ENCODE assay signal across 8 mouse cellular contexts in the genomic region with DNA sequence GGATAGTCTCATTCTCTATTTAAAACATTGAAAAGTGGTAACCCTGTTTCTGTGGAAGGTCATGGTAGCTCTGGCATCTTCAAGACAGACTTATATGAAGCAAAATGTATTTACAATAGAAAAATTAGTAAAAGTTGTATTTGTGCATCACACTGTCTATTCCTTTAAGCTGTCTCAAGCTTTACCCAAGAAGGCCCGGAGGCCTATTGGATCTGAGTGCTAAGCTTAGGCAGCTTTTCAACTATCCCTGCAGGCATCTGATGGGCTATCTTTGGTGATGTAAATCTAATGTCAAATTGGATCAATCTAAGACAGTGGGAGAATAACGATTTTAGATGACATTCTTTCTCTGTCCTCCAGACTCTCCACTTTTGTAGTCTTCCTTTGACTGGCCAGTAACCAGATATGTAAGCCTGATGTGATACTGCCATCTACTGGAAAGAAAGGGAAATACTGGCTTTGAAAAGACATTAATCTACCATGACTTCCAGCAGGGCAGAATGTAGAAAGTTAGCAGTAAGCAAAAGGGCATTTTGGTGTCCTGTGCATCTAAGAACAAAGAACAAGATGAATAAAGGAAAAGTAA. TPM values are rescaled to one million over a fixed set of nuclear protein-coding genes. Genes with fewer than 3 reads are reported as not detected.
A peak's percentile ranks its signal among the peaks of the same experiment; 100 is the strongest.
DNase-seq lines count a peak whose midpoint lies in the region; ATAC-seq and TF ChIP-seq lines count a peak whose summit lies in the region.
"Had no signal": no experiment of that assay in that cellular context is flagged by ENCODE, and none has a peak within 500 bp of the region (broad histone marks: within the 10 kb centered on the region; RNA-seq: fewer than 3 reads in every experiment).

No protein-coding gene starts in this region.

- no peak overlapping the region for H3K9ac ChIP-seq in intestine, embryonic 15.5 days
- H3K9ac ChIP-seq in midbrain, postnatal 0 days (replicated peaks; ENCODE audit: low read length, poor library complexity, severe bottlenecking), result no peak overlapping the region

- no peaks in the 10 kb centered on the region for H3K4me1 ChIP-seq in intestine, embryonic 15.5 days (replicated peaks)
- no peaks in the 10 kb centered on the region for H3K4me1 ChIP-seq in midbrain, postnatal 0 days (ENCODE audit: insufficient read depth, low read length)

- H3K36me3 ChIP-seq in intestine, embryonic 15.5 days, result no peaks in the 10 kb centered on the region
- no peaks in the 10 kb centered on the region for H3K36me3 ChIP-seq in midbrain, postnatal 0 days (ENCODE audit: insufficient read depth, low read length)

- no peaks in the 10 kb centered on the region; the same call in 1 of the 2 replicates for H3K27me3 ChIP-seq in intestine, embryonic 15.5 days (replicated peaks)
- H3K27me3 ChIP-seq in midbrain, postnatal 0 days (ENCODE audit: insufficient read depth, low read length), result no peaks in the 10 kb centered on the region

- 0 out of 2 replicates have a peak, but pooled peaks have one; percentile 36 for ATAC-seq in intestine, embryonic 15.5 days
- ATAC-seq in midbrain, postnatal 0 days (ENCODE audit: low FRiP score), result peak; percentile 77; the same call in 1 of the 2 replicates

- H3K4me3 ChIP-seq in left cerebral cortex, adult 2 months, result no peak overlapping the region
- no peak overlapping the region for H3K4me3 ChIP-seq in intestine, embryonic 15.5 days (replicated peaks)
- H3K4me3 ChIP-seq in midbrain, postnatal 0 days (ENCODE audit: low read depth, low read length), result no peak overlapping the region

- no peak overlapping the region for H3K4me2 ChIP-seq in intestine, embryonic 15.5 days (replicated peaks)
- H3K4me2 ChIP-seq in midbrain, postnatal 0 days (ENCODE audit: low read depth, low read length, poor library complexity, severe bottlenecking), result no peak overlapping the region

- whole genome bisulfite sequencing in intestine, embryonic 15.5 days, result 43% methylated on average over 2 of the region's 2 CpGs
- 23% methylated on average over 2 of the region's 2 CpGs for WGBS in midbrain, postnatal 0 days

- no peak for DNase-seq in left cerebral cortex, adult 2 months (ENCODE audit: extremely low spot score in 1 of 2, low spot score in 2 of 2)
- no peak for DNase-seq in left cerebral cortex, adult 8-10 months (ENCODE audit: low spot score in 2 of 2)
- DNase-seq in Muller cell, postnatal 12 days (ENCODE audit: inconsistent ontology term), result peak; percentile 80
- DNase-seq in embryo, embryonic 10.5 days (ENCODE audit: low spot score), result peak; percentile 89
- DNase-seq in midbrain, postnatal 0 days (ENCODE audit: low spot score), result peak; percentile 88
- no peak for DNase-seq in urinary bladder, postnatal 10 days (ENCODE audit: low spot score)

- H3K27ac ChIP-seq in left cerebral cortex, adult 2 months, result no peak overlapping the region
- no peak overlapping the region for H3K27ac ChIP-seq in intestine, embryonic 15.5 days
- no peak overlapping the region for H3K27ac ChIP-seq in midbrain, postnatal 0 days (ENCODE audit: low read depth, low read length)

- no peaks in the 10 kb centered on the region for H3K9me3 ChIP-seq in intestine, embryonic 15.5 days
- H3K9me3 ChIP-seq in midbrain, postnatal 0 days (ENCODE audit: low read length), result no peaks in the 10 kb centered on the region

- intact Hi-C loops in left cerebral cortex, adult 2 months (cut with DNase I), result loop anchor here (5.0 to 10.0 kb wide), 4 partner anchors 189 to 1176 kb away; no protein-coding TSS in a partner anchor

- TF ChIP-seq CTCF in left cerebral cortex, adult 2 months (IDR thresholded peaks at IDR 0.05), result peak; percentile 93
- peak; percentile 98 for TF ChIP-seq CTCF in midbrain, postnatal 0 days (IDR thresholded peaks at IDR 0.05)

RNA-seq across cellular contexts. Expression of a gene that starts 14.3 kb away (rescaled TPM):
- not detected for total RNA-seq in left cerebral cortex, adult 2 months (2021)
- not detected for total RNA-seq in left cerebral cortex, adult 8-10 months (2022)
- polyA plus RNA-seq in intestine, embryonic 15.5 days (2015; fragmentation: Nextera tagmentation; extraction: Ambion mirVana), result not detected in 2 replicates
- not detected in 2 replicates for total RNA-seq in midbrain, postnatal 0 days (2014; rRNA removed)
- not detected in 2 replicates for polyA plus RNA-seq in midbrain, postnatal 0 days (2015; fragmentation: Nextera tagmentation; extraction: Ambion mirVana)
- polyA plus RNA-seq: limb, embryonic 11.5 days had no signal

RNA-seq across cellular contexts. Expression of a gene that starts 21.2 kb away (rescaled TPM):
- total RNA-seq in left cerebral cortex, adult 2 months (2021), result not detected
- total RNA-seq in left cerebral cortex, adult 8-10 months (2022), result not detected
- polyA plus RNA-seq in intestine, embryonic 15.5 days (2015; fragmentation: Nextera tagmentation; extraction: Ambion mirVana), result not detected in 2 replicates
- not detected in 2 replicates for total RNA-seq in midbrain, postnatal 0 days (2014; rRNA removed)
- polyA plus RNA-seq in midbrain, postnatal 0 days (2015; fragmentation: Nextera tagmentation; extraction: Ambion mirVana), result not detected in 2 replicates
- polyA plus RNA-seq: limb, embryonic 11.5 days had no signal

RNA-seq across cellular contexts. Expression of a gene that starts 27.9 kb away (rescaled TPM):
- total RNA-seq in left cerebral cortex, adult 2 months (2021), result not detected
- total RNA-seq in left cerebral cortex, adult 8-10 months (2022), result not detected
- not detected in 2 replicates for polyA plus RNA-seq in intestine, embryonic 15.5 days (2015; fragmentation: Nextera tagmentation; extraction: Ambion mirVana)
- not detected in 2 replicates for total RNA-seq in midbrain, postnatal 0 days (2014; rRNA removed)
- not detected in 2 replicates for polyA plus RNA-seq in midbrain, postnatal 0 days (2015; fragmentation: Nextera tagmentation; extraction: Ambion mirVana)
- polyA plus RNA-seq: limb, embryonic 11.5 days had no signal

RNA-seq across cellular contexts. Expression of a gene that starts 48.4 kb away (rescaled TPM):
- not detected for total RNA-seq in left cerebral cortex, adult 2 months (2021)
- not detected for total RNA-seq in left cerebral cortex, adult 8-10 months (2022)
- not detected in 2 replicates for polyA plus RNA-seq in intestine, embryonic 15.5 days (2015; fragmentation: Nextera tagmentation; extraction: Ambion mirVana)
- total RNA-seq in midbrain, postnatal 0 days (2014; rRNA removed), result not detected in 2 replicates
- not detected in 2 replicates for polyA plus RNA-seq in midbrain, postnatal 0 days (2015; fragmentation: Nextera tagmentation; extraction: Ambion mirVana)
- polyA plus RNA-seq: limb, embryonic 11.5 days had no signal

RNA-seq across cellular contexts. Expression of a gene that starts 59.4 kb away (rescaled TPM):
- total RNA-seq in left cerebral cortex, adult 2 months (2021), result not detected
- not detected for total RNA-seq in left cerebral cortex, adult 8-10 months (2022)
- not detected in 2 replicates for polyA plus RNA-seq in intestine, embryonic 15.5 days (2015; fragmentation: Nextera tagmentation; extraction: Ambion mirVana)
- not detected in 2 replicates for total RNA-seq in midbrain, postnatal 0 days (2014; rRNA removed)
- not detected in 2 replicates for polyA plus RNA-seq in midbrain, postnatal 0 days (2015; fragmentation: Nextera tagmentation; extraction: Ambion mirVana)
- polyA plus RNA-seq: limb, embryonic 11.5 days had no signal

Comparison
In these comparisons a context has a peak if more than half of its experiments do, and no peak if none do; other contexts are left out.
1. DNase-seq: peak in Muller cell, postnatal 12 days (single experiment), embryo, embryonic 10.5 days (single experiment) and midbrain, postnatal 0 days (single experiment); none in left cerebral cortex, adult 2 months (0 of 2), left cerebral cortex, adult 8-10 months (0 of 2) and urinary bladder, postnatal 10 days (single experiment).